Mouse (Mus musculus) kidney, postnatal 14 days (tissue): ENCODE measurements around the gene Spint4.

Experiments
- DNase-seq: peaks from one replicate; pipeline ENCODE4 v3.0.0; 2022; ENCODE audit warnings: mixed read lengths

Spint4 gene

DNA sequence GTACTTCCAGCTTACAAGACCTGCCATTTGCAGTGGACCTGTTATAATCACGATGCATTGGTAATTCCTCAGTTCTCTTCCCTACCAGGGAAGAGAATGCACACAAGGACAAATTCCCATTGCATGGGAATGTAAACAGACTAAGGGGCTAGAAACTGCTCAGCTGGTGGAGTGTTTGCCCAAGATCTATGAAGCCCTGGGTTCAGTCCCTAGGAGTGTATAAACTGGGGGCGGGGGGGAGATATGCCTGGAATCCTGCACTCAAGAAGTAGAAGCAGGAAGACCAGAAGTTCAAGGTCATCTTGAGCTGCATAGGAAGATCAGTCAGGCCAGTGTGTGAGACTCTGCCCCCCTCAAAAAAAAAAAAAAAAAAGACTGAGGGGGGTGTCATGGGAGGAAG lies 35.0 kb downstream of the Spint4 start:
- DNase-seq: no peak

DNA sequence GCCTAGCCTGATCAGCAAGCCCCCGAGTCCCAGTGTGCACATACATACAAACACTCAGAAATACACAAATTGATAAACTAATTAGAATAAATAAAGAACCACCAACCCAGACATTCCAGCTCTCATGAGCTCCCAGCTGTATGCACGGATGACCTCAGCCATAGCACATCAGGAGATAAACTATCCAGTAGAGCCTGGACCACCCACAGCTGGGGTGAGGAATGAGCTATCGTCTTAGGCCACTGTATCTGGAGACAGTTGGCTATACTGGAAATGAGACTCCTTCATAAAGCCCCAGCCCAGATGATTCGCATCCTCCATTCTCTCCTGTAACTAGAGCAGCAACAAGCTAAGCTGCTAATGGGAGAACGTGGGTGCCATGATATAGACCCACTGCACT lies 36.5 kb downstream of the Spint4 start:
- no peak for DNase-seq

- no peak for DNase-seq
These were observed 37.1 kb downstream of the Spint4 start for GRCm38 (mm10) chr2:164735446-164735845.

DNA sequence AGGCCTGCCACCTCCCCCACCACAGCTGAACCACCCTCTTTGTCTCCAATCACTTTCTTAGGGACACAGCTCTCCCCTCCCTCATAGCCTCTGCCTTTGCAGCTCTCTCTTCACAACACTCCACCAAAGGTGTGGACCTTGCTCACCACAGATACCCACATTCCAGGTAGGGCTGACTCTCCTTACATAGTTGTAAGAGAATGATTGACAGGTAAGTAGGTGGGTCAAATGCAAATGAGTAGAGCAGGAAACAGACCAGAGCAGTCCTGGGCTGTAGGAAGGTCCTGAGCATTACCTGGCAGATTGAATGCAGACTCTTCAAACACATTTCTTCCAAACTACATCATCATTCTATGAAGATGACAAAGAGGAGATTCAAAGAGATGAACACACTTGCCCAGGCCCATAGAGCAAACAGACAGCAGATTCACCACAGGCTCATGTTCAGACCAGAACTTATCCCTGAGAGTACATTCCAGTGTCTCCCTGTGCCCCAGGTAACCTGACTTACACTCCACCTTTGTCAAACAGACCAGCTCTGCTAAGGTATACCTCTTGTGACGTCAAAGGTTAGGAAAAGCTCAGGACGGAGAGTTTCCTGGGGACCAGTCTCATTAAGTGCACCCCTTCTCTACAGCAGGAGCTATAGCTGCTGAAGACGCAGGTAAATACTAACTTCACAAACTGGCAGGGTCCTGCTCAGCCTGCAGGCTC lies 39.2 kb downstream of the Spint4 start:
- DNase-seq: peak; percentile 25

DNA sequence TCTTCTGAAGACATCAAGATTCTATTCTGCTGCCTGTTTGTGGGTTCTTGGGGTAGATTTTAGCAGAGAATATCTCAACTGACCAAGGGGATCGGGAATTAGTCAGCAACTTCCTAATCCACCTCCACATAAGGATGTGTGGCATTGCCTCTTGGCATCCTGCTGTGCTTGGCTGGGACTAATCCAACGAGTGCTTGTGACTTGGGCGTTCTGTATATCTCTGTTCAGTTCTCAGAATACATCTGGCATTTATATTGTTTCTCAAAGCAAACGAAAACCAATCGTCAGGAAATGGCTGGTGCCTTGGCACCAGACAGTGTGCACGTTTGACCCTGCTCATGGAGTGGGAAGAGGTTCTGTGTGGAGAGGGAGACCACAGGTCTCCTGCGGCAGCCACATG lies 41.6 kb downstream of the Spint4 start:
- no peak for DNase-seq

GRCm38 (mm10) chr2:164744987-164745386 lies 46.7 kb downstream of the Spint4 start:
- no peak for DNase-seq

- DNase-seq: peak; percentile 97
These were observed 47.7 kb downstream of the Spint4 start, which contains the start of the genes Wfdc3 and Dnttip1 for GRCm38 (mm10) chr2:164745843-164746479. TSS of gene Wfdc3 (minus strand) at chr2:164745931. TSS of gene Dnttip1 (plus strand) at chr2:164745983.

DNA sequence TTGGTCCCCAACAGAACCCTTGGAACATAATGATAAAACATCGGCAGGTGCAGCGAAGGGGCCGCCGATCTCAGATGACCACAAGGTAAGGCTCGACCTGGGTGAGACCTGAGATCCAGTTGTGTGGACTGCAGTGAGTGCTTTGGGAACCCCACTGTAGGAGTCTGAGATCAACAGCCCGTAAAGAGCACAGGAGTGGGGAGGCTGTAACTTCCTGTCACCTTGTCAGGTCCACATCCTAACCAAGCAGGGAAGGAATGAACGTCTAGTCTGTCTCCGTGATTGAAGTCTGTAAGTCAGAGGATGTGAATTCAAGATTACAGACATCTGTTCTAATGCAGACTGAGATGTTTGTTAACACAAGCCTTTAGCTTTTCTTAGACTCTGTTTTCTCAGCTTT lies 48.4 kb downstream of the Spint4 start:
- no peak for DNase-seq

GRCm38 (mm10) chr2:164748191-164748590 lies 49.9 kb downstream of the Spint4 start:
- DNase-seq: no peak

- no peak for DNase-seq
These were observed 50.7 kb downstream of the Spint4 start for GRCm38 (mm10) chr2:164748991-164749390.
